Mouse (Mus musculus) spleen, postnatal 14 days (tissue): ENCODE results near the gene Tssk6.

Experiments used
- DNase-seq, 2 experiments: peaks; one replicate each; pipeline ENCODE4 v3.0.0; 2021 to 2022; ENCODE audit warnings: low spot score in 2 of 2

The Tssk6 gene

GRCm38 (mm10) chr8:69902163-69903062 lies at the start of gene Tssk6, which contains the start of the genes Ndufa13 and Yjefn3:
Gene Tssk6, plus strand, starts transcription at chr8:69902184.
Gene Ndufa13, minus strand, starts transcription at chr8:69902558.
Gene Yjefn3, minus strand, starts transcription at chr8:69902712.
- peak; percentile 38 to 52 for DNase-seq

- DNase-seq, result no peak
Measured at GRCm38 (mm10) chr8:69853869-69854268, 48.1 kb upstream of the Tssk6 start.

GRCm38 (mm10) chr8:69860807-69861206 lies 41.2 kb upstream of the Tssk6 start:
- DNase-seq, result no peak

- DNase-seq, result no peak
Measured at GRCm38 (mm10) chr8:69861251-69861650, 40.7 kb upstream of the Tssk6 start.

GRCm38 (mm10) chr8:69863387-69864020 lies 38.5 kb upstream of the Tssk6 start:
- DNase-seq, result no peak

GRCm38 (mm10) chr8:69864180-69864579 lies 37.8 kb upstream of the Tssk6 start:
- DNase-seq, result no peak

- no peak for DNase-seq
Measured at GRCm38 (mm10) chr8:69867696-69868326, 34.2 kb upstream of the Tssk6 start.

GRCm38 (mm10) chr8:69870003-69870765 lies 31.8 kb upstream of the Tssk6 start:
- DNase-seq, result no peak

GRCm38 (mm10) chr8:69870907-69871306 lies 31.1 kb upstream of the Tssk6 start:
- DNase-seq, result no peak

GRCm38 (mm10) chr8:69874155-69874554 lies 27.8 kb upstream of the Tssk6 start:
- DNase-seq, result peak in 1 of 2 experiments; percentile 50

GRCm38 (mm10) chr8:69874654-69875053 lies 27.3 kb upstream of the Tssk6 start:
- DNase-seq, result no peak

GRCm38 (mm10) chr8:69876097-69876496 lies 25.9 kb upstream of the Tssk6 start:
- no peak for DNase-seq

- no peak for DNase-seq
Measured at GRCm38 (mm10) chr8:69876967-69877366, 25.0 kb upstream of the Tssk6 start.

- DNase-seq, result no peak
Measured at GRCm38 (mm10) chr8:69877396-69877795, 24.6 kb upstream of the Tssk6 start.

GRCm38 (mm10) chr8:69877992-69878391 lies 24.0 kb upstream of the Tssk6 start:
- no peak for DNase-seq

GRCm38 (mm10) chr8:69879678-69880077 lies 22.3 kb upstream of the Tssk6 start:
- DNase-seq, result no peak

- no peak for DNase-seq
Measured at GRCm38 (mm10) chr8:69880841-69881240, 21.1 kb upstream of the Tssk6 start.

GRCm38 (mm10) chr8:69881261-69881865 lies 20.6 kb upstream of the Tssk6 start:
- DNase-seq, result no peak

GRCm38 (mm10) chr8:69882021-69882756 lies 19.8 kb upstream of the Tssk6 start:
- DNase-seq, result no peak

- DNase-seq, result no peak
Measured at GRCm38 (mm10) chr8:69882833-69883600, 19.0 kb upstream of the Tssk6 start.
